Mouse (Mus musculus): ENCODE results near the gene Dpp7. TPM values are rescaled to one million over a fixed set of nuclear protein-coding genes. Genes with fewer than 3 reads are reported as not detected.
A peak's percentile ranks its signal among the peaks of the same experiment; 100 is the strongest.

Dpp7 gene
- total RNA-seq, 1 experiment: 60.2 TPM

- in situ Hi-C loops (cut with MboI; ENCODE audit: low sequenced_read_pairs in 2 of 2, unreplicated experiment in 2 of 2): no loop called here
- H3K4me1 ChIP-seq (ENCODE audit: control insufficient read depth in 2 of 2, insufficient read depth in 2 of 2, low read length in 2 of 2, poor library complexity in 1 of 2): peaks cover 0 to 9% of the 10 kb centered on the region in 2 experiments; a peak in 1 of 4 replicates
- H3K27ac ChIP-seq (ENCODE audit: insufficient read depth, low read depth, low read length, poor library complexity, severe bottlenecking): no peak overlapping the region
- TF ChIP-seq HCFC1 (IDR thresholded peaks at IDR 0.05; ENCODE audit: borderline replicate concordance, insufficient read depth, low read length) (no peak), ZNF384 (IDR thresholded peaks at IDR 0.05; ENCODE audit: low read depth, low read length) (no peak), ZC3H11A (IDR thresholded peaks at IDR 0.05; ENCODE audit: borderline replicate concordance, low read depth, low read length) (no peak), CHD2 (IDR thresholded peaks at IDR 0.05; ENCODE audit: low read depth, low read length) (no peak)
- no peak overlapping the region for H3K9ac ChIP-seq (ENCODE audit: insufficient read depth, low read depth, low read length, poor library complexity, severe bottlenecking)
- no peaks in the 10 kb centered on the region for H3K36me3 ChIP-seq (ENCODE audit: control insufficient read depth, insufficient read depth, low read length, poor library complexity, severe bottlenecking)
- H3K9me3 ChIP-seq (ENCODE audit: control insufficient read depth, insufficient read depth, low read depth, low read length): no peaks in the 10 kb centered on the region
- DNase-seq (ENCODE audit: low read depth, low spot score): no peak
- peak overlapping the region; percentile 73 to 77; a peak in 2 of 4 replicates for H3K4me3 ChIP-seq (ENCODE audit: insufficient read depth in 1 of 2, low read depth in 1 of 2, low read length in 2 of 2, poor library complexity in 1 of 2, severe bottlenecking in 1 of 2)
Observed at GRCm38 (mm10) chr2:25396597-25396983, 40.4 kb upstream of the Dpp7 start.

GRCm38 (mm10) chr2:25395721-25396596 is 39.8 kb upstream of the Dpp7 start, which contains the start of gene Entpd2:
Entpd2 (plus strand) TSS chr2:25395874.
- Histone ChIP-seq H3K36me3 (ENCODE audit: control insufficient read depth, insufficient read depth, low read length, poor library complexity, severe bottlenecking) (no peaks in the 10 kb centered on the region), H3K9ac (ENCODE audit: insufficient read depth, low read depth, low read length, poor library complexity, severe bottlenecking) (peak within 1 kb of the TSS; percentile 55), H3K9me3 (ENCODE audit: control insufficient read depth, insufficient read depth, low read depth, low read length) (no peaks in the 10 kb centered on the region), H3K4me3 (ENCODE audit: insufficient read depth in 1 of 2, low read depth in 1 of 2, low read length in 2 of 2, poor library complexity in 1 of 2, severe bottlenecking in 1 of 2) (peak within 1 kb of the TSS; percentile 73 to 77), H3K4me1 (ENCODE audit: control insufficient read depth in 2 of 2, insufficient read depth in 2 of 2, low read length in 2 of 2, poor library complexity in 1 of 2) (peaks cover 0 to 9% of the 10 kb centered on the region in 2 experiments; a peak in 1 of 4 replicates), H3K27ac (ENCODE audit: insufficient read depth, low read depth, low read length, poor library complexity, severe bottlenecking) (no peak within 1 kb of the TSS)
- in situ Hi-C loops (cut with MboI; ENCODE audit: low sequenced_read_pairs in 2 of 2, unreplicated experiment in 2 of 2): no loop called here
- no peak for TF ChIP-seq ZNF384 (IDR thresholded peaks at IDR 0.05; ENCODE audit: low read depth, low read length)
- no peak for TF ChIP-seq MAFK (IDR thresholded peaks at IDR 0.05; ENCODE audit: insufficient read depth, low read depth, low read length)
- TF ChIP-seq ZC3H11A (IDR thresholded peaks at IDR 0.05; ENCODE audit: borderline replicate concordance, low read depth, low read length): no peak
- TF ChIP-seq HCFC1 (IDR thresholded peaks at IDR 0.05; ENCODE audit: borderline replicate concordance, insufficient read depth, low read length): no peak
- no peak for TF ChIP-seq CHD2 (IDR thresholded peaks at IDR 0.05; ENCODE audit: low read depth, low read length)
- peak; percentile 34 for DNase-seq (ENCODE audit: low read depth, low spot score)

- in situ Hi-C loops (cut with MboI; ENCODE audit: low sequenced_read_pairs in 2 of 2, unreplicated experiment in 2 of 2): no loop called here
- no peak overlapping the region for H3K27ac ChIP-seq (ENCODE audit: insufficient read depth, low read depth, low read length, poor library complexity, severe bottlenecking)
- H3K9me3 ChIP-seq (ENCODE audit: control insufficient read depth, insufficient read depth, low read depth, low read length): no peaks in the 10 kb centered on the region
- H3K9ac ChIP-seq (ENCODE audit: insufficient read depth, low read depth, low read length, poor library complexity, severe bottlenecking): no peak overlapping the region
- TF ChIP-seq CHD2 (IDR thresholded peaks at IDR 0.05; ENCODE audit: low read depth, low read length): no peak
- no peak for TF ChIP-seq ZNF384 (IDR thresholded peaks at IDR 0.05; ENCODE audit: low read depth, low read length)
- no peak for TF ChIP-seq HCFC1 (IDR thresholded peaks at IDR 0.05; ENCODE audit: borderline replicate concordance, insufficient read depth, low read length)
- no peak for TF ChIP-seq ZC3H11A (IDR thresholded peaks at IDR 0.05; ENCODE audit: borderline replicate concordance, low read depth, low read length)
- no peak for TF ChIP-seq MAFK (IDR thresholded peaks at IDR 0.05; ENCODE audit: insufficient read depth, low read depth, low read length)
- H3K36me3 ChIP-seq (ENCODE audit: control insufficient read depth, insufficient read depth, low read length, poor library complexity, severe bottlenecking): no peaks in the 10 kb centered on the region
- H3K4me1 ChIP-seq (ENCODE audit: control insufficient read depth in 2 of 2, insufficient read depth in 2 of 2, low read length in 2 of 2, poor library complexity in 1 of 2): peaks cover 0 to 9% of the 10 kb centered on the region in 2 experiments; a peak in 1 of 4 replicates
- no peak overlapping the region for H3K4me3 ChIP-seq (ENCODE audit: insufficient read depth in 1 of 2, low read depth in 1 of 2, low read length in 2 of 2, poor library complexity in 1 of 2, severe bottlenecking in 1 of 2)
- no peak for DNase-seq (ENCODE audit: low read depth, low spot score)
Observed at GRCm38 (mm10) chr2:25394281-25395221, 38.4 kb upstream of the Dpp7 start.

- no peak overlapping the region for H3K4me3 ChIP-seq (ENCODE audit: insufficient read depth in 1 of 2, low read depth in 1 of 2, low read length in 2 of 2, poor library complexity in 1 of 2, severe bottlenecking in 1 of 2)
- in situ Hi-C loops (cut with MboI; ENCODE audit: low sequenced_read_pairs in 2 of 2, unreplicated experiment in 2 of 2): no loop called here
- peaks cover 0 to 4% of the 10 kb centered on the region in 2 experiments; a peak in 1 of 4 replicates for H3K4me1 ChIP-seq (ENCODE audit: control insufficient read depth in 2 of 2, insufficient read depth in 2 of 2, low read length in 2 of 2, poor library complexity in 1 of 2)
- H3K9ac ChIP-seq (ENCODE audit: insufficient read depth, low read depth, low read length, poor library complexity, severe bottlenecking): no peak overlapping the region
- no peaks in the 10 kb centered on the region for H3K9me3 ChIP-seq (ENCODE audit: control insufficient read depth, insufficient read depth, low read depth, low read length)
- TF ChIP-seq MAFK (IDR thresholded peaks at IDR 0.05; ENCODE audit: insufficient read depth, low read depth, low read length) (no peak), HCFC1 (IDR thresholded peaks at IDR 0.05; ENCODE audit: borderline replicate concordance, insufficient read depth, low read length) (no peak), ZNF384 (IDR thresholded peaks at IDR 0.05; ENCODE audit: low read depth, low read length) (no peak), ZC3H11A (IDR thresholded peaks at IDR 0.05; ENCODE audit: borderline replicate concordance, low read depth, low read length) (no peak), CHD2 (IDR thresholded peaks at IDR 0.05; ENCODE audit: low read depth, low read length) (no peak)
- H3K36me3 ChIP-seq (ENCODE audit: control insufficient read depth, insufficient read depth, low read length, poor library complexity, severe bottlenecking): no peaks in the 10 kb centered on the region
- H3K27ac ChIP-seq (ENCODE audit: insufficient read depth, low read depth, low read length, poor library complexity, severe bottlenecking): no peak overlapping the region
- no peak for DNase-seq (ENCODE audit: low read depth, low spot score)
Observed at GRCm38 (mm10) chr2:25391266-25391665, 35.1 kb upstream of the Dpp7 start.

Measured in ES-E14 (cell line).